Mouse (Mus musculus): Measurements from ENCODE around the gene Hspa1l.

DNA sequence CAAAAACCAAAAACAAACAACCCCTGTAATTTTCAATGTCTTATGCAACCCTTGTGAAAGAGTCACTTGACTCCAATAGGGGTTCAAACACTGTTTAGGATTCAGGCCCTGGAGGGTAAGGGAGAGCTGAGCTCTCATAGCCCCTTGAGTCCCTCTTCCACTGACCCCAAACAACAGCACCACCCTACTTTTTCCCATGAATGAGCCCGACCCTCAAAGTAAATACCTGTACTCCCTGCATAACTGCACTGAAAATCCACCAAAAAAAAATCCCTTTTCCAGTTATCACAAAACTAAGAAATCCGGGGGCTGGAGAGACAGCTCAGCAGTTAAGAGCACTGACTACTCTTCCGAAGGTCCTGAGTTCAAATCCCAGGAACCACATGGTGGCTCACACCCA lies 16.6 kb upstream of the Hspa1l start:
- TF ChIP-seq CTCF (IDR thresholded peaks at IDR 0.05; ENCODE audit: low read depth, low read length) (no peak), EP300 (IDR thresholded peaks at IDR 0.05; ENCODE audit: insufficient read depth, low read depth, low read length) (no peak), POLR2A (IDR thresholded peaks at IDR 0.05; ENCODE audit: insufficient read depth, low read length) (no peak)

Data from ES-Bruce4 (cell line).